Mouse (Mus musculus) 3134 (cell line): ENCODE measurements at regions not wholly inside any gene's neighbourhood (a gene's known extent, or its start where the extent isn't known, plus 50 kb on each side); places are given as distances from the start of the nearest gene placed in this dataset.
"Not testable (repeated sequence)": the region's sequence is repeated elsewhere in the genome, so short reads cannot be mapped to it uniquely, and the experiment has no call there.

Experiments used
- DNase-seq: peaks from one replicate; pipeline ENCODE4 v3.0.0-alpha.2; 2011; ENCODE audit warnings: low spot score; ENCODE audit not compliant: insufficient read length; ENCODE audit errors: extremely low read depth

GRCm38 (mm10) chr13:25611986-25612385 is 341.7 kb upstream of the Nrsn1 start:
- DNase-seq = no peak

DNA sequence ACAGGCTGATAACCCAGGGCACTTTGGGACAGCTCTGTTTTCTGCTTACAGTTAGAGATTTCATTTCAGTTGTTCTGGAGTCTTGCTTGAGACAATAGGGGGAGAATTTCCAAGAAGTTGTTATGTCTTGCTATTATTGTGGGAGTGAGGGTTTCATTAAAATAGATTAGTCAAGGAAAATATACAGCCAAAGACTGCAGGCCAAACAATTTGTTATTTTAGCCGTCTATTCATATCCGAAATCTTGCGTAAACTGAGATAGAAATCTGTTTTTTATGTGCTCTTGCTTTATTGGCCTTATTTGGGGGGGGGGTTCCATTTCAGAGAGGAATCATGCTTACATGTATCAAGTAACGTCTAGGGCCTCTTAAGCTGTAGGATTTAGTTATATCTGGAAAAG is 339.3 kb upstream of the Nrsn1 start:
- no peak for DNase-seq

DNA sequence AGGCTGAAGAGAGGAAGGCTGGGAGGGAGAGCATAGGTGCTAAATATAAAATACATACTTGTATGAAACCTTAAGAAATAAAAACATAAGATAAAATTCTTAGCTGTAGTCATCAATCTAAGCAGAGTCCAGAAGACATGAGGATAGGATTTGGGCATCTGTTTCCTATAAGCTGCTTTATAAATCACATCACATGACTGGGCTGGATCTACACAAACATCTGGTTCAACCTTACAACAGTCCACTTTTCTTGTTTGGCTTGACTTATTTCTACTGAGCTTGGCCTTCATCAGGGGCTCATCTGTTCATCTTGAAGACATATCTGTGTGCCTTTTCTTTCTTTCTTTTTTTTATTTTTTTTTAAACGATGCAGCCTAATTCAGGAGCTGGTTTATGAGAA is 338.9 kb upstream of the Nrsn1 start:
- DNase-seq = no peak

DNA sequence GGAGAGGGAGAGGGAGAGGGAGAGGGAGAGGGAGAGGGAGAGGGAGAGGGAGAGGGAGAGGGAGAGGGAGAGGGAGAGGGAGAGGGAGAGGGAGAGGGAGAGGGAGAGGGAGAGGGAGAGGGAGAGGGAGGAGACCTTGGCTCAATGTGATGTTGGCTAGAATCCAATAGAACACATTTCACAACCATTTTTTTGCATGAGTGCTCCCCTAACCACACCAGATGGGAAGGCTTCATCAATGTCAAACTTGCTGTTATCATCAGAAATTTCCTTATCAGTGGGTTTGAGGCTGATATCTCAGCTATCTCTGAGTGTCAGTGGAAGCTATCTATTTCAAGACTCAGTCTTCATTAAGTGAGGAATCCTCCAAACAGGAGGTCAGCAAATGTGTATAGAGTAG is 331.0 kb upstream of the Nrsn1 start:
- DNase-seq = not testable (repeated sequence)

GRCm38 (mm10) chr13:25594629-25595028 is 324.3 kb upstream of the Nrsn1 start:
- DNase-seq = no peak

DNA sequence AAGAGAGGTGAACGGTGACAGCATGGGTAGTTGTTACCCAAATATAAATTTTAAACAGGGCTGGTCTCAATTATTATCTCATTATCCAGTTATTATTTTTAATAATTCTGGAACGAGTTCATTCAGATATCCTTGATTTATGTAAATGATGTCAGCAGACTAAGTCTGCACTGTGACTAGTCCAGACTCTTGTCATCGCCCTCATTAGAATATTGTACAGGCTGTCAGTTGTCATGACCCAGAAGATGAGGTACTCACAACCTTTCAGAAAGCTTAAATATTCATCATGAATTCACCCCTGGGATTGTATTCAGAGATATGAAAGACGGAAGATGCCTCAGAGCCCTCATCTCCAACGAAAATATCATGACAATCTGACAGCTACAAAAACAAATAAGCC is 300.3 kb upstream of the Nrsn1 start:
- no peak for DNase-seq

DNA sequence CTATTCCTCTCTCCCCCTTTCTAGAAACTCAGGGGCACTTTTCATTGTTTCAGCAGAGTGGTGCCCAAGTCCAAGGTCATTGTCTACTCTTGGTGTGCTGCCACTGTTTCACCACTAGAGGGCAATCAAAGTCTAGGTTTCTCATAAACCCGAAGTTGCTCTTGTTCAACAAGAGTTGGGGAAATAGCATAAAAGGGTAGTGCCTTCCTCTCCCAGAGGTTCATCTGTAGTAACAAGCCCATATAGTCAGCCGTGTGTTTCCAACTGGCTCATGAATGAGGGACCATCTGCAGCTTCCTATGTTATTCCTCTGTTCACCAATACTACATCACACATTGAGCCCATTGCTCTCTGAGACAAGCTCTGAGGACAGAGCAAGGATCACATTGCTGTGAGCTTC is 292.4 kb upstream of the Nrsn1 start:
- peak; percentile 11 for DNase-seq

DNA sequence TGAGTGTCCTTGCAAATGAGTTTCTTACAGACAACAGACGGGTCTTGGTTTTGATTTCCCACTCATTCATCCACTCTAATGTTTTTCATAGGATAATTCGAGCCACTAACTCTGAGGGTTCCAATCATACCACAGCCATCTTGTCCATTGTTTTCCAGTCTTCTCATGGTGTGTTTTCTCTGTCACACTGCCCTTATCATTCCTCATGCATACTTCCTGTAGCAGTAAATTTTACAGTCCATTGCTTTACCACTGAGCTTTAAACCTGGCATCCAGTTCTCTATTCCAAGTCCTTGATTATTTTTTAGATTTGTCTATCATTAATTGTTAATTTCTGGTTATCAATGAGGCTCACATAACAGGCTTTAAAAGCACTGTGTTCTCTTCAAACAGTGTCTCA is 290.0 kb upstream of the Nrsn1 start:
- DNase-seq = no peak

GRCm38 (mm10) chr13:25554962-25555361 is 284.7 kb upstream of the Nrsn1 start:
- no peak for DNase-seq

GRCm38 (mm10) chr13:25548551-25548950 is 278.2 kb upstream of the Nrsn1 start:
- DNase-seq = no peak

GRCm38 (mm10) chr13:25547150-25548145 is 277.1 kb upstream of the Nrsn1 start:
- no peak for DNase-seq

DNA sequence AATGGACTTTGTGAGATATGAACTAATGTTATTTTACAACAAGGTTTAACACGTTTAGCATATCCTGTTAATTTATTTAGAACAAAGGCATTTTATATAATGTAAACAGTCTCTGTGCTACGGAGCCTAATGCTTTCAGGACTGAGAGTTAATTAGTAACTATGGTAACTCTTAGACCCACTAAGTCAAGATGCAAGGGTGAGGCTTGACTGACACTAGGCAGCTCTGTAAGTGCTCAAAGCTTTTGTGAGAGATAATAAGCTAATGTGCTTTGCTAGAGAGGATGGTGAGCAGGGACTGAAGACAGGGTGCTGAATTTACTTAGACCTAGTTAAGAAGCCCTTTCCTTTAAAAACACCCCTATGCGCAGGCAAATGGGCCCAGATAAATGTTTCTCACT is 253.8 kb upstream of the Nrsn1 start:
- no peak for DNase-seq

DNA sequence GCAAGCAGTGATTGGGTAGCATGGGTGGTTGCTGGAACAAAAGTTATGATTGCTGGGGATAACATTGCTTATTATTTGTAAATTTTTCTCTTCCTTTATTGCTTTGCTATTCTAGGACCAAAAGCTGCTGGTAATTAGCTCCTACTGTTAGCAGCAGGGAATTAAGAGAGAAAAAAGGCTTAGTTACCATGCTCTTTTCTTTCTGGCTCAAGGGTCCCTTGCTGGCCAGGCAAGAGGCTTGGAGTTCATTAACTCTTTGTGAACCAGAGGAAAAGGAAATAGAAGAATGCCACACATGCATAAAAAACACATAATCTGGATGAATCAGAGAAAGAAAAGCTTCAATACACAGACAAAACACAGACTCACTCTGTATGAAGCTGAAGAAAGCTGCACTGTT is 237.1 kb upstream of the Nrsn1 start:
- no peak for DNase-seq

GRCm38 (mm10) chr13:25494492-25495034 is 224.3 kb upstream of the Nrsn1 start:
- DNase-seq = no peak

- DNase-seq = no peak
These were observed 219.7 kb upstream of the Nrsn1 start for GRCm38 (mm10) chr13:25490036-25490435.

DNA sequence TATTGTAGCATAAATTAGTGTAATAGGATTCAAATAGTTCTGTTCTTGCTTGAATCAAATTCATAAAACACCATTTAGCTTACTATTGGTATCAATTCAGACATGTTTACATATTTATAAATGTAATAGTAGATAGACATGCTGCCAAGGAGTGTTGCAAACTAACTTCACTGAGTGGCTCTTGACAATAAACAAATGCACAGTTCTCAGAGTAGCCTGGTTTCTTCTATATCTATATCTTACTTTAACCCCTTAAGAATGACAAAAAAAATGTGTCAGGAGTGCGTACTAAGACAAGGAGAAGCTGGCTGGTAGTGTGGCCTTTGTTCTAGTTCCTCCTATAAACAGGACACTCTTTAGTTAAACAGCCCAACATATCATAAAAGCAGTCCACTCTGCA is 213.0 kb upstream of the Nrsn1 start:
- no peak for DNase-seq

DNA sequence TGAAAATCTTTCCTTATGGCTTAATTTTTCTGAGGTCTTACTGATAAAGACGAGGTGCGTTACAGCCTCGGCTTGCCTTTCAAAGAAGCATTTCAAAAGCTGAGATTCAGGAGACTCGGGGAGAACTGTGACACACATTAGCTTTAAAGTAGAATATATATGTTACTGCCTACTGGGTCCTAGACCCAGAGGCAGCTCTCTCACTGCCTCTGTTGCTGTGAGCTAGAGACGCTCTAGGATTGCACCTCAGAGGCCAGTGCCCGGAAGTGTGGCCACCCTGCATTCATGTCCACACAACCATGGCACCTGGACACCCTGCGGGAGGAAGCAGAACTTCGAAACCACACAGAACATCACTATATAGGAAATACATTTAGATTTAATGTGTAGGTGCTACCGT is 181.6 kb upstream of the Nrsn1 start:
- no peak for DNase-seq

- DNase-seq = no peak
These were observed 181.1 kb upstream of the Nrsn1 start for GRCm38 (mm10) chr13:25451357-25451861.

DNA sequence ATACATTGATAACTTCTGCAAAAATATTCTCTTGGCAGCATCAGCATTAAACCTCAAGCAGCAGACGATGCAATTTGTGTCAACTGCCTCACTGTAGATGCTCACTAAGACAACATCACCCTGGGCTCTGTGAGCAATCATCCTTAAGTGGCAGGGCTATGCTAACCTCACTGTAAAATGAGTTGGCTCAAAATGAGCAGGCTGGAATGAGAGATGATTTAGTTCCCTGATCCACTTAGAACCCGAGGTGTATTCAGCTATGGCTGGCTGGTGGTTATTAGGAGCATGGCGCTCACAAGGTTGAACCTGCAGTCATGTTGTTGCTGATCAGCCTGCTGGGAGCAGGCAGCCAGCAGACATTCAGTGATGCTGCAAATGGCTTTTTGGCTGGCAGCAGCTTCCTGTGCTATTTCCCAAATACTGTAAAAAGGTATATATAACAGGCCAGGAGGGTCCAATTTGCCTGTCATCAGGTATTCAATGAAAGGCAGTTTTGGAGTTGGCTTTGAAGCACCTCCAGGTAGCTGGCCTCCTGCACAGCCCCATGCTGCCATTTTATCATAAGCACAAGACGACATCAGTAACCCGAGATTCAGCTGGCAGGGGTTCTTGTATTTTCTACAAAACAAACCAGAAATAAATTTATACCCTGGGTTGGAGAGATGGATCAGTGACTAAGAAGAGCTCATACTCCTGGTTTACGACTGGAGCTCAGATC is 159.6 kb upstream of the Nrsn1 start:
- DNase-seq = no peak

DNA sequence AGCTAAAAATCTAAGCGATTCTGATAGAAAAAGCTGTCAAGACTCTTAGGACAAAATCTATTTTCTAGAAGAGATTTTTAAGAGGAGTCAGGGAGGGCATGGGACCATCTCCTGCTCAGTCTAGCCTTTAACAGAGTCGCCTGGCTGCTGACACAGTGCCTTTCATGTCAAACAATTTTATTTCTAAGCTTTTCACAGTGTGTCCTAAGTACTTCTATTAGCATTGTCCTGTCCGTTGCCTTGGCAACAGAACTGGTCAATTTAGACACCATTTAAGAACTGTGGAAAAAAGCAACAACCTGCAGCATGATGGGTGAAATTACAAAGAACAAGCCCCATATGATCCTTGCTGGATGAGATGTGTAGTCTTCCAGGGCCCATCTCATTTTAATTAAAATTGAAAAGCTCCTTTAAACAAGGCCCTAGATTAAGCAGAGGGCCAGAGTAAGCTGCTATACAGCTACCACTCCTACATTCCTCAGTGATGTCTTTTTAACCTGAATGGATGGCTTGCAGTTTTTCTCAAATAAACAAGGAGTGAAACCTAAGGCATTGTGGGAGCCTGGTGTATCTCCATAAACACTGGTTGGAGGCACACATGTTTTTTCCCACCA is 133.0 kb upstream of the Nrsn1 start:
- no peak for DNase-seq

GRCm38 (mm10) chr13:25402691-25403090 is 132.4 kb upstream of the Nrsn1 start:
- DNase-seq = no peak
